Mouse (Mus musculus): ENCODE results near the gene Atp6v0a1.

Atp6v0a1 gene

GRCm38 (mm10) chr11:101009046-101009887 is at the start of gene Atp6v0a1:
Gene Atp6v0a1, plus strand, starts transcription at chr11:101009452.
- peak; percentile 97 for DNase-seq

DNA sequence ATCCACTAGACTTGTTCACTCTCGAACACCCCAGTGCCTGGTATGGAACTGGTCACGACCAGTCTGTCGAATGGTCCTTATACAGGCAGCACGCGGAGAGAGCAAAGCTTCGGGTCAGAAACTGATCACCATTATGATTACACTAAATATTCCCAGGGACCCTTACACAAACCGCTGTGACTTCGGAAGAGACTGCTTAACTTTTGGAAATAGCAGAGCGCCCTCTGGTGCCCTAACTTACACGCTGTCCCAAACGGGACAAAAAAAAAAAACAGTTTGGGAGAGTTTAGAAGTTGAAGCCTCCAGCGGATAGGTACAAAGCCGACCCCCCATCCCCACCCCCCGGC is 49.8 kb upstream of the Atp6v0a1 start:
- peak; percentile 46 for DNase-seq

- DNase-seq, result no peak
Measured at GRCm38 (mm10) chr11:100959826-100960225, 49.4 kb upstream of the Atp6v0a1 start.

DNA sequence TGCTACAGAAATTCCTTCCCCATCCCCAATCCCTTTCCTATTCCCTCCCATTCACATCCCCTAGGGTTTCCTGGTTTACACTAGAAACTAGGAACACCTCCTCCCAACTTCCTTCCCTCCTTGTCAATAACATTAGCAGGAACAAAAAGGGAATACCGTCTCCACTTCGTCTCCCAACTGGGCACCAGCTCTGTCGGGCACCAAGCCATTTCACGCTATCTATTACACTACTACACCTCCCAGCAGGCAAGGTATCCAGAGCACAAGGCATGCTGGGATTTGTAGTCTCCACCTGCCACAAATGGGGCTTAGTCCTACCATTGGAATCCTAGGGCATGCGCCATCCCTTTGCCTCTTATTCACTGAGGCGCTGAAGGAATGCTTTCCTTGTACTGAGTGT is 48.7 kb upstream of the Atp6v0a1 start:
- peak; percentile 37 for DNase-seq

DNA sequence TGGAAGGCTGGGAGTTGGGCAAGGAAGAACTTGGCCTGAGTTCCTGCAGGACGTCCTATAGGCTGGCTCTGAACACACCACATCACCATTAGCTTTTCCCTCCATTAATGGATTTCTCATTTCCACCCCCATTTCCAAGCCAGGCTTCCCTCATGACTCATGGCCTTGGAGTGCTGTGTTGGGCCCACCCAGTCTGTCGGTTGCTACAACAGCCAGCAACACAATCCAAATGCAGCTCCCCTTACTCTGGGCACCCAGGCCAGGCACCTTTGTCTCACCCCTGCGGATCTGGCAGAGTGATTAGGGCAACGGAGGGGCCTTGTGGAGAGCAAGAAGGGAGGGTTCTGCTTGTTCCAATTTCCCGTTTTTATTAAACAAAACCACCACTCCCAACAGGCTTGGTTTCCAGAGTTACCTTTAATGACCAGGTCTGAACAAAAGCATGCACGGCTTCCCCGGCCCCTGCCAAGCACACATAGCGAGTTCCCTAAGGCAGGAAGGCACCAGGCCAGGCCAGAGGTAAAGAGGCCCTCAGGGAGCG is 46.8 kb upstream of the Atp6v0a1 start:
- DNase-seq, result no peak

DNA sequence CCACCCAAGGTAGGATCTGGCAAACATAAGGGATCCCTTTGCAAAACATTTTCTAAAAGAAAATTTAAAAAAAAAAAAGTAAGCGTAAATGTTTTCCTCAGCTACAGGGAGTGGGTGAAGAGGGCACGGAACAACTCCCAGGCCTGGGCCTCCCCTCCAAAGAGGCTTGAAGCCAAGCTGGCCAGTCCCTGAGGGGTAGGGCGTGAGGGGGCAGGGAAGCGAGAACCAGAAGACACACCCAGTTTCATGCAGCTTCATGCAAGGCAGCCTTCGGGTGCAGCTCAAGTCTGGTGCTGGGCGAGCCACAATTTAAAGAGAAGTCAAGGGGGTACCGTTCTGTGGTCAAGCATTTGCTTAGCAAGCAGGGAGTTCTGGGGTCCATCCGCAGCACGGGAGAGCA is 45.6 kb upstream of the Atp6v0a1 start:
- DNase-seq, result no peak

GRCm38 (mm10) chr11:100964180-100964579 is 45.1 kb upstream of the Atp6v0a1 start:
- no peak for DNase-seq

GRCm38 (mm10) chr11:100964901-100965542 is 44.2 kb upstream of the Atp6v0a1 start:
- no peak for DNase-seq

- no peak for DNase-seq
Measured at GRCm38 (mm10) chr11:100965760-100966159, 43.5 kb upstream of the Atp6v0a1 start.

- no peak for DNase-seq
Measured at GRCm38 (mm10) chr11:100967376-100967775, 41.9 kb upstream of the Atp6v0a1 start.

DNA sequence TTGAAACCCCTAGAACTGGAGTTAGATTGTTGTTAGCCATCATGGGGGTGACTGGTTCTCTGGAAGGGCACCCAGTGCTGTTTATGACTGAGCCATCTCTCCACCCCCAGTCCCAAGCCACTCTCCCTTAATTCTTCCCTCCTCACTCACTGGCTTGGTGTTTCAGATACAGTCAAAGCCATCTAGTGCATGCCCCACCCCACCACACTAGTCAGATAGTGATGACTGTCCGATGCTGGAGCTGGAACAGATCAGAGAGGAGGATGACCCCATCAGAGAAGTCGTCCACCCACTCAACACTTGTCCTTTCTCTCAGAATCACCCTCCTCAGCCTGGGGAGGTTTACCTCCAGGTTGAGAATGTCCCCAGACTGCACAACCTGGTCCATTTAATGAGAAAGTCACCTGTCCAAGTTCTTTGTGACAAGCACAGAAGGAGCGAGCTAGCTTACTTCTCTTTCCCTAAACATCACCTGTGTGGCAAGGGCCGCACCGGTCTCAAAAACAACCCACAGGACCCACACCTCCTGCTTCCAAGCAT is 41.3 kb upstream of the Atp6v0a1 start:
- DNase-seq, result no peak

GRCm38 (mm10) chr11:100968501-100968900 is 40.8 kb upstream of the Atp6v0a1 start:
- no peak for DNase-seq

- DNase-seq, result no peak
Measured at GRCm38 (mm10) chr11:100969189-100969743, 40.0 kb upstream of the Atp6v0a1 start.

GRCm38 (mm10) chr11:100969744-100970556 is 39.3 kb upstream of the Atp6v0a1 start:
- DNase-seq, result no peak

DNA sequence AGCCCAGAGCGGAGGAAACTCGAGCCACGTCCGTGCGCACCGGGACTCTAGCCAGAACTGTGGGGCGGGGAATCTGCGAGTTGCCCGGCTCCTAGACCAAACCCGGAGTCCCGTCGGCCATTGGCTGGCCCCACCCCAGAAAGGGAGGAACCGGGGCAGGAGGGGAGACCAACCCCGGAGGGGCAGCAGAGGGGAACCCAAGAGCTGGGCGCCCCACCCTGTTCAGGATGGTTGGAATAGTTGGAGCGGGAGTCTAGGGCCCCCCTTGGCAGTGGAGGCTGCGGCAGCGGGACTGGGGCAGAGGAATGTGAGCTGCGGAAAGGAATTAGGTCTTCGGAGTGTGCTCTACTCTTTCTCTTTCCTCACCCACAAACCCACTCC is 38.7 kb upstream of the Atp6v0a1 start, which contains the start of gene Cavin1:
Cavin1 (minus strand) TSS at position 331 of the 381 bp plus-strand sequence.
- peak; percentile 47 for DNase-seq

DNA sequence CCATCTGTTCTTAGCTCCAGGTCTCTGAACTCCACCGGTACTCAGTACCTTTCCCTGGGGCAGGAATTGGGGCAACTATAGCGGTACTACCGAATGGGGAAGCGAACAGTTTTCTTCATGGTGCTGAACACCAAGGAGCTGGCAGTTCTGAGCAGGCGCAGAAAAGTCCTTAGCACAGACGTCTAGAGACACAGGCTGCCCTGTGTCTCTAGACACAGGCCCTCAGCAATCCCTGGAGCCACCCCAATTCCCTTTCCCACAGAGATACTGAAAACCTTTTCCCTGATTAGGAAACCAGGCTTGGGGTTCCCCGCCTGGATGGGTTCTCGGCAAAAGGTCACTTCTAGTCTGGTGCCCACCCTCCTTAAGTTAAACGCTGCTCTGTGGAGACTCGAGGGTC is 37.8 kb upstream of the Atp6v0a1 start:
- no peak for DNase-seq

GRCm38 (mm10) chr11:100973245-100973644 is 36.0 kb upstream of the Atp6v0a1 start:
- no peak for DNase-seq

DNA sequence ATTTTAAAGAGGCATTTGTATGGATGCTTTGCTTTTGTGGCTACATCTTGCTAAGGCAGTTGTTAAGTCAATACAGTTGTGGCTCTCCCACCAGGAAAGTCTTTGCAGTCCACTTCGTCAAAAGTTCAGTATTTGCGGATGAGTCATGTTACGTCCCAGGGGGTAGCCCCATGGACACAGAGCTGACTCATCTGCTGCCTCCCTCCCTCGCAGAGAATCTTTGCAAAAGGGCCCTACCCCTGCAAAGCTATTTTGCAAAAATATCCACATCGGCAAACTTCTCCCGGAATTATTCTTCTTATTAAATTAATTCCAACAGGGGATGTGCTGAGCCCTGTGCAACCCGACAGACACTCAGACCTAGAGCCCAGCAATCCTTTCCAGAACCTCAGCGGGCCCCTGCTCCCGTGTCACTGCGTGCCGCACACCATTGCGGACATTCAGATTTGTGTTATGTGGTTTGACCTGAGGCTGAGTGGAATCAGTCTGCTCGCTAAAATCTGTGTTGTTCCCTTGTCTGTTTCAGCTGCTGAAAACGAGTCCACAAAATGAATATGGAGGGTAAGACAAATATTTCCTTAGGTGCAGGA is 34.8 kb upstream of the Atp6v0a1 start:
- DNase-seq, result no peak

DNA sequence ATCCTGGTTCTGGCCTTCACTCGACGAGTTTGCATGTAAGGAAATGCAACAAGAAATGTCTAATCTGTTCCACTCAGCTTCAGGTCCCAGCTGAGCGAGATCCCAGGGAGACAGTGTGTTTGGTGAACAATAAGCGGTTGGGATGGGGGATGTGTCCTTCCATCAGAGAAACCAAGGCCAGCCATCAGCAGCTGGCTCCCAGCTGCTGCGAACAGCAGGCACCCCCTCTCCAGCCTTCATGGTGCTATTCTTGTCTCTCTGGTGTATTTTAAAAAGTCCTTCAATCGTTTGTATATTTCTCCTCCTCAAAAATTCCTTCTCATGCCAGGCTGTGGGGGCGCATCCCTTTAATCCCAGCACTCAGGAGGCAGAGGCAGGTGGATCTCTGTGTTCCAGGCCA is 34.0 kb upstream of the Atp6v0a1 start:
- no peak for DNase-seq

DNA sequence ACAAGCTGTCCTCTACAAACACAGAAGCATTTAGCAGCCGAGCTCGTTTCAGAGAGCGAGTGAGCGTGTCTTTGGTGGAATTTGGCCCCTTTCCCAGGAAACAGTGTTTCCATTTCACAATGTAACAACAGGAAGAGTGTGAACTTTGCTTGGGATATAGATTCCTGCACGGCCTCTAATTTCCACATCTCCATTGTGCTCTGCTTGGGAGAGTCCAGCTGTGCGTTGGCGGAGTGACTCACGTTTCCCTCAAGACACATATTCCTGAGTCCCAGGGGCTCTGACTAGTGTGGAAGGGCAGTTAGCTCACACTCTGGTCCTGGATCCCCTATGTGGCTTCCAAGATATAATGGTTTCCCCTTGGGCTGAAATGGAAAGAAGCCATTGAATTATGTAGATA is 29.4 kb upstream of the Atp6v0a1 start:
- DNase-seq, result no peak

- DNase-seq, result no peak
Measured at GRCm38 (mm10) chr11:100980438-100980837, 28.8 kb upstream of the Atp6v0a1 start.

- no peak for DNase-seq
Measured at GRCm38 (mm10) chr11:100981236-100981635, 28.0 kb upstream of the Atp6v0a1 start.
